ENCODE assay signal across 8 mouse cellular contexts in genomic region chr15:89075478-89076147, GRCm38 (mm10). TPM values are rescaled to one million over a fixed set of nuclear protein-coding genes. Genes with fewer than 3 reads are reported as not detected.
DNase-seq lines count a peak whose midpoint lies in the region; ATAC-seq and TF ChIP-seq lines count a peak whose summit lies in the region.

No protein-coding gene starts in this region.

- H3K4me2 ChIP-seq in heart, embryonic 13.5 days: peak overlapping the region; percentile 91
- peak overlapping the region; percentile 84 for H3K4me2 ChIP-seq in liver, embryonic 14.5 days (ENCODE audit: low read depth)
- H3K4me2 ChIP-seq in stomach, embryonic 15.5 days: peak overlapping the region; percentile 84

- peaks cover 19% of the 10 kb centered on the region for H3K4me1 ChIP-seq in brown adipose tissue, adult 24 weeks (ENCODE audit: control insufficient read depth, insufficient read depth, insufficient read length, low read length)
- peaks cover 57% of the 10 kb centered on the region for H3K4me1 ChIP-seq in heart, embryonic 13.5 days
- peaks cover 11 to 16% of the 10 kb centered on the region in 2 experiments for H3K4me1 ChIP-seq in liver, embryonic 14.5 days (replicated peaks; ENCODE audit: control insufficient read depth in 2 of 2, insufficient read depth in 2 of 2, low read length in 1 of 2)
- peaks cover 31% of the 10 kb centered on the region for H3K4me1 ChIP-seq in stomach, embryonic 15.5 days

- WGBS in heart, embryonic 13.5 days: 0% methylated on average over 42 of the region's 59 CpGs
- under 1% methylated on average over 49 of the region's 59 CpGs for WGBS in liver, embryonic 14.5 days (ENCODE audit: insufficient replicate concordance)
- under 1% methylated on average over 44 of the region's 59 CpGs for WGBS in stomach, embryonic 15.5 days

- TF ChIP-seq EP300 in liver, embryonic 14.5 days (IDR thresholded peaks at IDR 0.05; ENCODE audit: low read depth): no peak

- H3K9ac ChIP-seq in heart, embryonic 13.5 days: peak overlapping the region; percentile 97
- peak overlapping the region; percentile 75 for H3K9ac ChIP-seq in liver, embryonic 14.5 days (replicated peaks)
- H3K9ac ChIP-seq in stomach, embryonic 15.5 days: peak overlapping the region; percentile 91

- peak; percentile 97 for DNase-seq in kidney, postnatal 10 days
- DNase-seq in liver, embryonic 14.5 days (ENCODE audit: low read depth in 3 of 3, low spot score in 3 of 3): peak; percentile 62 to 64 (median 63)
- DNase-seq in neural tube, embryonic 10.5 days (ENCODE audit: extremely low spot score, low spot score): peak; percentile 89

- no peaks in the 10 kb centered on the region for H3K9me3 ChIP-seq in heart, embryonic 13.5 days
- no peaks in the 10 kb centered on the region for H3K9me3 ChIP-seq in liver, embryonic 14.5 days (ENCODE audit: control insufficient read depth, low read length)
- H3K9me3 ChIP-seq in stomach, embryonic 15.5 days: no peaks in the 10 kb centered on the region

- peaks cover 7% of the 10 kb centered on the region; the same call in 1 of the 2 replicates for H3K27me3 ChIP-seq in heart, embryonic 13.5 days (replicated peaks)
- no peaks in the 10 kb centered on the region for H3K27me3 ChIP-seq in liver, embryonic 14.5 days (ENCODE audit: control insufficient read depth, insufficient read depth, low read length)
- H3K27me3 ChIP-seq in stomach, embryonic 15.5 days (replicated peaks): no peaks in the 10 kb centered on the region

- peak; percentile 59 for ATAC-seq in CD4-positive, CD25-positive, alpha-beta regulatory T cell, adult 4 months
- ATAC-seq in erythroid progenitor cell, adult 5-6 weeks (replicated peaks; ENCODE audit: low FRiP score, poor library complexity, severe bottlenecking): peak; percentile 73
- ATAC-seq in heart, embryonic 13.5 days (ENCODE audit: extremely low read depth, insufficient number of reproducible peaks, low FRiP score, low TSS enrichment): peak; percentile 90
- peak; percentile 88 for ATAC-seq in liver, embryonic 14.5 days (ENCODE audit: insufficient read depth)
- peak; percentile 90 for ATAC-seq in stomach, embryonic 15.5 days (ENCODE audit: insufficient read depth, low FRiP score, low read depth)

- TF ChIP-seq CTCF in liver, embryonic 14.5 days (IDR thresholded peaks at IDR 0.05; ENCODE audit: low read depth): no peak

- peak overlapping the region; percentile 91 for H3K27ac ChIP-seq in brown adipose tissue, adult 24 weeks (replicated peaks; ENCODE audit: low read depth, low read length)
- H3K27ac ChIP-seq in heart, embryonic 13.5 days (replicated peaks): peak overlapping the region; percentile 96
- H3K27ac ChIP-seq in liver, embryonic 14.5 days: peak overlapping the region; percentile 24; the same call in 1 of the 2 replicates
- peak overlapping the region; percentile 86 for H3K27ac ChIP-seq in stomach, embryonic 15.5 days

- peaks cover 8% of the 10 kb centered on the region for H3K36me3 ChIP-seq in heart, embryonic 13.5 days
- no peaks in the 10 kb centered on the region for H3K36me3 ChIP-seq in liver, embryonic 14.5 days (replicated peaks; ENCODE audit: control insufficient read depth, insufficient read depth, low read depth)
- no peaks in the 10 kb centered on the region for H3K36me3 ChIP-seq in stomach, embryonic 15.5 days

- peak overlapping the region; percentile 90 for H3K4me3 ChIP-seq in brown adipose tissue, adult 24 weeks (ENCODE audit: insufficient read depth, low read depth, low read length)
- H3K4me3 ChIP-seq in heart, embryonic 13.5 days: peak overlapping the region; percentile 90
- peak overlapping the region; percentile 68 to 82 for H3K4me3 ChIP-seq in liver, embryonic 14.5 days (ENCODE audit: insufficient read depth in 1 of 2, low read depth in 2 of 2, low read length in 2 of 2)
- H3K4me3 ChIP-seq in stomach, embryonic 15.5 days (replicated peaks): peak overlapping the region; percentile 81

RNA-seq across cellular contexts. Expression of gene Trabd, which starts 0.7 kb away (rescaled TPM):
- polyA plus RNA-seq in CD4-positive, CD25-positive, alpha-beta regulatory T cell, adult 4 months (2017; shearing (Covaris generic)): 10 to 100 TPM; 27.5 to 31.3 TPM
- 20.4 and 23.3 TPM in 2 replicates for polyA plus RNA-seq in brown adipose tissue, adult 24 weeks (2012; ENCODE audit: insufficient read depth, insufficient read length, missing spikeins)
- total RNA-seq in erythroid progenitor cell, adult 5-6 weeks (2015; ENCODE audit: low replicate concordance): 5.4 and 12.6 TPM in 2 replicates
- total RNA-seq in erythroid progenitor cell, adult 5-6 weeks (2017; ENCODE audit: low replicate concordance): 10.4 and 11.9 TPM in 2 replicates
- 52.4 and 52.7 TPM in 2 replicates for polyA plus RNA-seq in heart, embryonic 13.5 days (2015; fragmentation: Nextera tagmentation; extraction: Ambion mirVana)
- 8.3 and 8.4 TPM in 2 replicates for polyA plus RNA-seq in liver, embryonic 14.5 days (2012; rRNA removed)
- 13.0 and 13.7 TPM in 2 replicates for polyA plus RNA-seq in liver, embryonic 14.5 days (2014; fragmentation: Nextera tagmentation; extraction: Ambion mirVana)
- 57.1 and 60.0 TPM in 2 replicates for polyA plus RNA-seq in stomach, embryonic 15.5 days (2015; fragmentation: Nextera tagmentation; extraction: Ambion mirVana)

RNA-seq across cellular contexts. Expression of gene Selenoo, which starts 13.3 kb away (rescaled TPM):
- 10 to 100 TPM in 1 of 2 experiments, 1 to 10 TPM in 1; 8.8 to 14.0 TPM for polyA plus RNA-seq in CD4-positive, CD25-positive, alpha-beta regulatory T cell, adult 4 months (2017; shearing (Covaris generic))
- polyA plus RNA-seq in brown adipose tissue, adult 24 weeks (2012; ENCODE audit: insufficient read depth, insufficient read length, missing spikeins): 26.1 and 34.7 TPM in 2 replicates
- 6.1 and 9.6 TPM in 2 replicates for total RNA-seq in erythroid progenitor cell, adult 5-6 weeks (2015; ENCODE audit: low replicate concordance)
- 12.5 and 15.3 TPM in 2 replicates for total RNA-seq in erythroid progenitor cell, adult 5-6 weeks (2017; ENCODE audit: low replicate concordance)
- 10.8 and 11.6 TPM in 2 replicates for polyA plus RNA-seq in heart, embryonic 13.5 days (2015; fragmentation: Nextera tagmentation; extraction: Ambion mirVana)
- 8.9 TPM in 2 replicates for polyA plus RNA-seq in liver, embryonic 14.5 days (2012; rRNA removed)
- 7.4 and 9.0 TPM in 2 replicates for polyA plus RNA-seq in liver, embryonic 14.5 days (2014; fragmentation: Nextera tagmentation; extraction: Ambion mirVana)
- 17.9 and 19.7 TPM in 2 replicates for polyA plus RNA-seq in stomach, embryonic 15.5 days (2015; fragmentation: Nextera tagmentation; extraction: Ambion mirVana)

RNA-seq across cellular contexts. Expression of gene Panx2, which starts 16.1 kb away (rescaled TPM):
- polyA plus RNA-seq in CD4-positive, CD25-positive, alpha-beta regulatory T cell, adult 4 months (2017; shearing (Covaris generic)): not detected
- not detected in 2 replicates for polyA plus RNA-seq in brown adipose tissue, adult 24 weeks (2012; ENCODE audit: insufficient read depth, insufficient read length, missing spikeins)
- total RNA-seq in erythroid progenitor cell, adult 5-6 weeks (2015; ENCODE audit: low replicate concordance): not detected in 2 replicates
- not detected in 2 replicates for total RNA-seq in erythroid progenitor cell, adult 5-6 weeks (2017; ENCODE audit: low replicate concordance)
- 1.6 and 2.1 TPM in 2 replicates for polyA plus RNA-seq in heart, embryonic 13.5 days (2015; fragmentation: Nextera tagmentation; extraction: Ambion mirVana)
- polyA plus RNA-seq in liver, embryonic 14.5 days (2012; rRNA removed): 0.01 TPM in 2 replicates
- not detected in 2 replicates for polyA plus RNA-seq in liver, embryonic 14.5 days (2014; fragmentation: Nextera tagmentation; extraction: Ambion mirVana)
- polyA plus RNA-seq in stomach, embryonic 15.5 days (2015; fragmentation: Nextera tagmentation; extraction: Ambion mirVana): 0.55 and 0.64 TPM in 2 replicates

RNA-seq across cellular contexts. Expression of gene Tubgcp6, which starts 47.3 kb away (rescaled TPM):
- 10 to 100 TPM; 16.0 to 17.5 TPM for polyA plus RNA-seq in CD4-positive, CD25-positive, alpha-beta regulatory T cell, adult 4 months (2017; shearing (Covaris generic))
- 3.9 and 6.1 TPM in 2 replicates for polyA plus RNA-seq in brown adipose tissue, adult 24 weeks (2012; ENCODE audit: insufficient read depth, insufficient read length, missing spikeins)
- total RNA-seq in erythroid progenitor cell, adult 5-6 weeks (2015; ENCODE audit: low replicate concordance): 26.4 and 41.4 TPM in 2 replicates
- 28.1 and 28.3 TPM in 2 replicates for total RNA-seq in erythroid progenitor cell, adult 5-6 weeks (2017; ENCODE audit: low replicate concordance)
- 8.9 and 10.7 TPM in 2 replicates for polyA plus RNA-seq in heart, embryonic 13.5 days (2015; fragmentation: Nextera tagmentation; extraction: Ambion mirVana)
- polyA plus RNA-seq in liver, embryonic 14.5 days (2012; rRNA removed): 12.0 and 13.6 TPM in 2 replicates
- 6.3 and 7.7 TPM in 2 replicates for polyA plus RNA-seq in liver, embryonic 14.5 days (2014; fragmentation: Nextera tagmentation; extraction: Ambion mirVana)
- polyA plus RNA-seq in stomach, embryonic 15.5 days (2015; fragmentation: Nextera tagmentation; extraction: Ambion mirVana): 12.0 and 12.9 TPM in 2 replicates

RNA-seq across cellular contexts. Expression of gene Hdac10, which starts 52.9 kb away (rescaled TPM):
- 10 to 100 TPM; 34.9 to 63.5 TPM for polyA plus RNA-seq in CD4-positive, CD25-positive, alpha-beta regulatory T cell, adult 4 months (2017; shearing (Covaris generic))
- polyA plus RNA-seq in brown adipose tissue, adult 24 weeks (2012; ENCODE audit: insufficient read depth, insufficient read length, missing spikeins): 4.6 and 6.8 TPM in 2 replicates
- total RNA-seq in erythroid progenitor cell, adult 5-6 weeks (2015; ENCODE audit: low replicate concordance): 4.3 TPM in 1 of 2 replicates, not detected in the other
- 1.3 TPM in 1 of 2 replicates, not detected in the other for total RNA-seq in erythroid progenitor cell, adult 5-6 weeks (2017; ENCODE audit: low replicate concordance)
- 14.0 and 15.0 TPM in 2 replicates for polyA plus RNA-seq in heart, embryonic 13.5 days (2015; fragmentation: Nextera tagmentation; extraction: Ambion mirVana)
- polyA plus RNA-seq in liver, embryonic 14.5 days (2012; rRNA removed): 8.1 and 8.5 TPM in 2 replicates
- polyA plus RNA-seq in liver, embryonic 14.5 days (2014; fragmentation: Nextera tagmentation; extraction: Ambion mirVana): 5.3 and 6.3 TPM in 2 replicates
- 20.9 and 23.3 TPM in 2 replicates for polyA plus RNA-seq in stomach, embryonic 15.5 days (2015; fragmentation: Nextera tagmentation; extraction: Ambion mirVana)

Comparison
In these comparisons a context has a peak if more than half of its experiments do, and no peak if none do; other contexts are left out.
1. Peak in every context shown above with its lines: DNase-seq, ATAC-seq, H3K4me3 ChIP-seq and H3K27ac ChIP-seq.
2. H3K27ac ChIP-seq: peak in every context shown above with its lines; median percentile 96 in heart, embryonic 13.5 days; 91 in brown adipose tissue, adult 24 weeks; 86 in stomach, embryonic 15.5 days; 24 in liver, embryonic 14.5 days.